Mouse (Mus musculus): ENCODE measurements around the gene Fblim1.

Gene Fblim1

DNA sequence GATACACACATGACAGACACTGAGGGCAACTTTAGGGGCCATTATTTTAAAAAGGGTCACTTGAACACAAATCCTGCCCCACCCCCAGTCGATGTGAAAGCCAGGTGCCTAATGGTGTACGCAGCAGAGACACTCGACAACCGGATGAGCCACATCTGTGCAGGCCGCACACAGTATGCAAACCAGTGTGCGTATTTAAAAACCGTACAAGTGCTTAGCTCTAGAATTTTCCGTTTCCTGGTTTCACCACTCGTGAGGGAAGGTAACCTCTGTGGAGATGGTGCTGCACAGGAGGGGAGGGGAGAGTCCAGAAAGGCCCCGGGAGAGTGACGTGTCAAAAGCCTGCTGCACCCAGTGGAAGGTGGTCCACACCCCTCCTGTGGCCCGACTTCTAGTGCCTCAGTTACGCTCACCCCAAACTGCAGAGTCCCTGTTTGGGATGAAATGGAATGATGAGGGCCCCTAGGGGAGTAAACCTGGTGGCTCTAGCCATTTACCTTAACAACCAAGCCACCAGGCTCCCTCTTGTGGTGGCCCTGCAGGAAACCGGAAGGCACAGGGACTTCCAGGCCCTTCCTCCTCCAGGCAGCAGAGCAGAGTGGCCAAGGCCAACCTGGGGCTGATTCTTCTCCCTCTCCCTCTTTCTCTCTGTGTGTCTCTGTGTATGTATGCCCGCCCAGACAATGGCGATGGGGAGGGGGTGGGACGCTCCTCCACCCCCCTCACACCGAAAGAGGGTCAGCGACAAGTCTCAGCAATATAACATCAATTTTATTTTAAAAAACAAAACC lies 19.3 kb upstream of the Fblim1 start:
- no peak for DNase-seq (ENCODE audit: low spot score)

DNA sequence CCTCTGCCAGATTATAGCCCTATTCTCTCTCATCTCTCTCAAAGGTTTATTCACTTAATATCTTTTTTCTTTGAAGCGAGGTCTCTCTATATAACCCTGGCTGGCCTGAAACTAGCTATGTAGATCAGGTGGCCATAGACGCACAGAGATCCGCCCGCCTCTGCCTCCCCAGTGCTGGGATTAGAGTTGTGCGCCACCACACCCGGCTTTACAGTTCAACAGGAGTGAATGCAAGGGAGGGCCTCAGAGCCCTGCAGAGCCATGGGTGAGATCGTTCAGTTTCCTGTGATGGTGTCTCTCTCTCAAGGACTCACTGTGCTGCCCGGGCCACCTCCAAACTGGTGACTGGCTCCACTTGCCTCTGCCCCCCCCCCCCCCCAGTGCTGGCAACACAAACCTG lies 18.2 kb upstream of the Fblim1 start:
- DNase-seq (ENCODE audit: low spot score) = no peak

GRCm38 (mm10) chr4:141623666-141624065 lies 17.8 kb upstream of the Fblim1 start, which contains the start of gene Slc25a34:
TSS of gene Slc25a34 (minus strand) at chr4:141623821.
- peak; percentile 9 for DNase-seq (ENCODE audit: low spot score)

DNA sequence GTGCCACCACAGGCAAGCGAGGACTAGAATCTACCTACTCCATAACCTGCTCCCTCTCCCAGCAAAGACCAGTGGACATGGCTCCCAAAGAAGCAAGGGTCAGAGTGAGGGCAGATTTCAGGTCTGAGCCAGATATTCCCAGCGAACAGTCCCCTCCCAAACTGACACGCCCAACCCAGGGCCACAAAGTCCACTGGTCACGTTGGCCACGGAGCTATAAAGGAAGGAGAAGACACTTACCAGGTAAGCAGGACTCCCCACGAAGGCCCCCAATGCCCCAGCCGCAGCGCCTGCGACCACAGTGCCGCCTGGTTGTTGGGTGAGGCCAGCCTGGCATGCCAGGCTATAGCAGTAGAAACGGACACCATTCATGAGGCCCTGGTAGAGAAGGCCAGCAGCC lies 17.1 kb upstream of the Fblim1 start:
- DNase-seq (ENCODE audit: low spot score) = no peak

- DNase-seq (ENCODE audit: low spot score) = no peak
Observed at GRCm38 (mm10) chr4:141622580-141622979, 16.7 kb upstream of the Fblim1 start.

GRCm38 (mm10) chr4:141622091-141622490 lies 16.2 kb upstream of the Fblim1 start:
- DNase-seq (ENCODE audit: low spot score) = no peak

DNA sequence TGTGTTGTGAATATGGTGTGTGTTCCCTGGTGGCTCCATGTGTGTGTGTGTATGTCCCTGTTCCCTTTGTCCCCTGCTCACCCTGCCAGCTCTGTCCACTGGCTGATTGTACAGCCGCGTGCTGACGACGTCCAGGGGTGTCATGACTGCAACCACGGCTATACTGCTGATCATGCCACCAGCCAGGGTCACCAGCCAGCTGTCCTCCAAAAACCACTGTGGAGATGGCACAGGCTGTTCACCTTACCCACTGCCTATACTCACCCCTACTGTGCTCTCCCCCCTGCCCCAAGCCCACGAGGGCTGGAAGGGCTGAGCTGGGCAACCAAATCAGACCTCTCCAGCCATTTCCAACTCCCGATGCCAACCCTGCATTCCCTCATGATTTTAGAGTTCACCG lies 15.4 kb upstream of the Fblim1 start:
- no peak for DNase-seq (ENCODE audit: low spot score)

DNA sequence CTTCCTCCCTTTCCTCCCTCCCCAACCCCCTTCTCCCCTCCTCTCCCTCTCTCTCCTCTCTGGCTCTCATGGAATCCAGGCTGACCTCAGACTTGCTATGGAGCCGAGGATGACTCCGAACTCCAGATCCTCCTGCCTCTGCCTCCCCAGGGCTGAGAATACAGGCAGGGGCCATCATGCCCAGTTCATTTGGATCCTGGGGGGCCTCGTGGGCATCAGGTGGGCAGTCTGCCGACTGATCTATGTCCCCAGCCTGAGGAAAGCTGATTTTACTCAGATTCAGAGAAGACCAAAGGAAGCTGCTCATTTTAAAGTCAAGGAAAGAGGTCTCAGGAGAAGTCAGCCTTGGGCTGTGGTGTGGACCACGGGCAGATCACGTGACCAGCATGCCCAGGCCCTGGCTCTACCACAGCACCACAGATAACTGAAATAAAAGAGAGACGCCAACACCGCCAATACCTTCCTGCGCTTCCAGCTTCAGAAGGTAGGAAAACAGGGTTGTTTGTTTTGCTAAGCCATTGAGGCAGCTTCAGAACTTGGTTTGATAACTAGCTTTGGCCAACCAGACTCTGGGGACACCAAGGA lies 13.5 kb upstream of the Fblim1 start:
- DNase-seq (ENCODE audit: low spot score) = no peak

DNA sequence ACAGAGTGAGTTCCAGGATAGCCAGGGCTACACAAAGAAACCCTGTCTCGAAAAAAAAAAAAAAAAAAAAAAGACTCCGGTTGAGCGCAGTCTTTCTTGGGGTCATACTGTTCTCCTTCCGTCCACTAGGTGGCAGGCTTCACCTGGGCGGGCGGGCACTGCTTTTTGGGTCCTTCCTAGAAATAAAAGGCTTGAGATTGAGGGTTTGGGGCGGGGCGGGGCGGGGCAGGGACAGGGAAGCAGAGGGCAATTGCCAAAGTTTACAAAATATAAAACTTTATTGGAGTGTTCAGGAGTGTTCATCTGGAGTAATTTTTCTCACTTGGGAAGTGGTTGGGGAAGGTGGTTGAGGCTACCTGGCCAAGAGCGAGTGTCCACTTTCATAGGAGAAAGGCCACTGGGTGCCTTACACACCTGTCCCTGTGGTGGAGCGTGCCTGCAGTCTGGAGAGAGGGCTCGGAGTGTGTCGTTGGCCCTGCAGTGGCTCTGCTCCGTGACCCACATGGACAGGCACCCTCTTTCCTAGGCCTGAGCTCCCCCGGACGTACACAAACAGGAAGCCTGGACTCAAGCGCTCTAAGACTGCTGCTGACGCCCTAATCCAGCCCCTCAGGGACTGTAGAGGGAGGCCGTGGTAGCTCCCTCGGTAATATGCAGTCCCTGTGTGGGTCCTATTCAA lies 12.8 kb upstream of the Fblim1 start, which contains the start of gene Tmem82:
TSS of gene Tmem82 (minus strand) at position 69 of the 679 bp plus-strand sequence.
- DNase-seq (ENCODE audit: low spot score) = no peak

DNA sequence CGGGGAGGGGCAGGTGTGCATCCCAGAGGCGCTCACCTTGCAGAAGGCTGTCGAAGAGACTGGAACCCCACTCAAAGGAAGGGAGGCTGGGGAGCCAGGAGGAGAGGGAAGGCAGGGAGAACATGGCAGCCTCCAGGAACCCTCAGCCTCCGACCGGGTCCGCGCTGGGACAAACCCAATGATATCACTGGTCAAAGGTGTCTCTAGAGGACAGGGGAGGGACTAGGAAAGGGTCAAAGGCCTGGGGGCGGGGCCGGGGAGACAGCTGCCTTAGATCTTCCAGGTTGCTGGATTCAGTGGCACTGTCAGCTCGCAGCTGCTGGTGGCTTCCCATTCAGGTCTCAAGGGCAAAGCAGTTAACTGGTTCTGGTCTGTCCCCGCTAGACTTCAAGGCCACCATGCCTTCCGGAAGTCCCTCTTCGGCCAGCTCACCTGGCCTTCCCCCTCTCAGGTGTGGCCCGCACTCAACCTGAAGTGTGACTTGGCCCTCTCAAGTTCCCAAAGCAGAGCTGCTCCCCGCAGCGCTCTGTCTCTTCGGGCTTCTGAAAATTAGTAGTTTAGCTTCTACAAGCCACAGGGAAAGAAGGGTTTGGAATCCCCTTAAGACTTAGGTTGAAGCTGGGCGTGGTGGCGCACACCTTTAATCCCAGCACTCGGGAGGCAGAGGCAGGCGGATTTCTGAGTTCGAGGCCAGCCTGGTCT lies 12.1 kb upstream of the Fblim1 start:
- no peak for DNase-seq (ENCODE audit: low spot score)

GRCm38 (mm10) chr4:141617299-141617698 lies 11.4 kb upstream of the Fblim1 start:
- no peak for DNase-seq (ENCODE audit: low spot score)

- DNase-seq (ENCODE audit: low spot score) = no peak
Observed at GRCm38 (mm10) chr4:141616811-141617210, 10.9 kb upstream of the Fblim1 start.

DNA sequence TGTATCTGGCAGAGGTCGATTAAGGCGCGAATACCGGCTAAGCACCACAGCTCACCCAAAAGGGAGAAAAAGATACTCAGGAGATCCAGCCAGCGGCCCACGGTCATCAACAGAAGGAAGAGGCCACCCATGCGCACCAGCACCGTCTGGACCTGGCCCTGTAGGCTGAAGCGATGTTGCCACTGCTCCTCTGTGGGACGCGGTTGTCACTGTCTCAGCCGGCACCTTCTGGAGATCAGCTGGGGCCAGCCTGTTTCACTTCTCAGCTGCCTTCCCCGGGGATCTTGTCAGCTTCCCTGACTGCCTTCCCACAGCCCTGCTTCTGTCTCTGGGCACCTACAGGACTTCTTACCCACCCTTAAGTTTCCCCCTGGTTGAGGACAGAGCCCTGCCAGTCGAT lies 9.1 kb upstream of the Fblim1 start:
- DNase-seq (ENCODE audit: low spot score) = no peak

DNA sequence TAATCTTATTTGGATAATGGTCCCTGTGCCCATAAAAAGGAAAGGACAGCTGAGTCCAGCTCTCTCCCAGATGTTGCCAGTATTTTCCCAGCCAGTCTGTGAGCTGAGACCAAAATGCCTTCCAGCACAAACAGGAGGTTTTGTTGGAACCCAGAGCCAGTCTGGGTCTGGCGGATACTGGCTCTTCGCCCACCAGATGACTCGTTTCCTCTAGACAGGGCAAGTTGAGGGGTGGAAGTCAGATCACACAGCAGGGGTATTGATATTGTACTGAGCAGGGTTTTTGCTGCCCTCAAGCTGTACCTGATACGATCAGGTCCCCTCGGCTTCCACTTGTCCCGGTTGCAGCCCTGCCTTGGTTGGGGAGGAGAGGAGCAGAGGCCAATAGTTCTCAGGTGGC lies 3.6 kb upstream of the Fblim1 start:
- no peak for DNase-seq (ENCODE audit: low spot score)

- no peak for DNase-seq (ENCODE audit: low spot score)
Observed at GRCm38 (mm10) chr4:141605421-141605820, 475 bp downstream of the Fblim1 start.

DNA sequence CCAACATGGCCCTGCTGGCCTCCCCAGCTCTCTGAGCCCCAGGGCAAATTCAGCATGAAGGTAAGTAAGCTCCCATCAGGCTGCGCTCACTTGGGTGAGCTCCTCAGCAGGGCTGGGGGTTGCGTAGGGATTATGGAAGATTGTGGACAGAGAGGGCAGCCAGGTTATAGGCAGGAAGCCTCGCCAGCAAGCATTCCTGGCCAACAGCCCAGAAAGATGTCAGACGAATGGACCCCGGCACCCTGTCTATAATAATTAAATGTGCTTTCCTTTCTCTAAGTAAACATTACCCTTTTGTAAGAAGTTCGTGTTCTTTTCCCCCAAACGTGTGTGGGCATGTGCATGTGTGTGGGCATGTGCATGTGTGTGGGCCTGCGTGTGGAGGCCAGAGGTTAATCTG lies 1.4 kb downstream of the Fblim1 start:
- DNase-seq (ENCODE audit: low spot score) = no peak

- DNase-seq (ENCODE audit: low spot score) = no peak
Observed at GRCm38 (mm10) chr4:141603921-141604320, 2.0 kb downstream of the Fblim1 start.

GRCm38 (mm10) chr4:141602523-141603223 lies 3.2 kb downstream of the Fblim1 start:
- no peak for DNase-seq (ENCODE audit: low spot score)

DNA sequence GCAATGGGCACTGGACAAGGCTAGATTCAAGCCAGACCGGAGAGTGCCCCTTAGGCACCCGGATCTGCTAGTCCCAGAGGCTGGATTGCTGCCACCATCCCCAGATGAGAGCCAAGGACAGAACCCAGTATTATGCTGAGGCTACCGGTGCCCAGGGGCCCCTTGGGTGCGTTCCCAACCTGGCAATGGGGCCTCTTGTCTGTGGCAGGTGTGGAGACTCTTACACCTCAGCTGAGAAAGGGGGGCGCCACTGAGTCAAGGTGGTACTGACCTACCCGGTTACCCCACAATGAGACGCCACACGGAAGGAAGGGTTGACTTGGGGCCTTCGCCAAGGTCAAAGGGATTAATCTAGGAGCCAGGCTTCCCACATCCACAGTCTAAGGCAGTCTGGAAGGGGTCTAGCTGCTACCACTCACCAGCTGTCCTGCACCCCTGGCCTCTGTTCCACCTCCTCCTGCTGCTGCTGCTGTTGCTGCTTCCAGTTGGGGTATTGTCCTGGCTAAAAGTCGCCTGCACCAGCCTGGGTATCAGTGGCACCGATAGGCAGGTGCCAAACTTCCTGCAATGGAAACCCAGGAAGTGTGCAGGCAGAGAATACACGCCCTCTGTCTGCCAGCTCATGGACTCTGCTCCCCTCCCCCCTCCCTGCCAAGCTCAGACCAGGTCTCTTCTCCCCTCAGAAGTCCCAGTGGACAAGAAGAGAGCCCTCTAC lies 4.6 kb downstream of the Fblim1 start:
- DNase-seq (ENCODE audit: low spot score) = no peak

- no peak for DNase-seq (ENCODE audit: low spot score)
Observed at GRCm38 (mm10) chr4:141600364-141600763, 5.5 kb downstream of the Fblim1 start.
